Mouse (Mus musculus): ENCODE measurements at regions not wholly inside any gene's neighbourhood (a gene's known extent, or its start where the extent isn't known, plus 50 kb on each side); places are given as distances from the start of the nearest gene placed in this dataset.

DNA sequence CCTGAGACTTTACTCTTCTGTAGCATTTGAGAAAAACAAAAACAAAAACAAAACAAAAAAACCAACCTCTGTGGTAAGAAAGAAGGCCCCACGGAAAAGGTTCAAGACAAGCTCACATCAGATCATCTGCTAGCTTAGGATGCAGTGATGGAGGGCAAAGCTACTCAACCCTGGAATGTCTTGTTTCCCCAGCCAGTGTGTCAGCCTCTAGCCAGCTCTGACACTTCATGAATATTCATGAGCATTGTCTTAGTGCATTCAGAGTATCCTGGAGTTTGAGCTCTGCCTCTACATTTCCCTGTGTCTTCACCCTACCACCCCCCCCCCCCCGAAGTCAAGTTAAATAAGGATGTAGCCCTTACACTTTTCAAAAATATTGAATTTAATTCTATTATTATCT is 66.5 kb upstream of the Sh3bp4 start:
- Histone ChIP-seq H3K27me3 (replicated peaks) (no peaks in the 10 kb centered on the region), H3K9ac (ENCODE audit: insufficient read depth, low read depth) (no peak overlapping the region), H3K4me1 (ENCODE audit: control insufficient read depth in 1 of 2, insufficient read depth in 2 of 2) (no peaks in the 10 kb centered on the region), H3K4me3 (replicated peaks in 1 of 3; ENCODE audit: low read depth in 2 of 3, low read length in 2 of 3, poor library complexity in 1 of 3) (no peak overlapping the region), H3K79me2 (replicated peaks; ENCODE audit: control insufficient read depth, extremely low read depth, insufficient read depth, poor library complexity, severe bottlenecking) (no peaks in the 10 kb centered on the region), H3K4me2 (ENCODE audit: insufficient read depth, low read depth, poor library complexity, severe bottlenecking) (no peak overlapping the region), H3K36me3 (replicated peaks in 1 of 2; ENCODE audit: control insufficient read depth in 1 of 2, insufficient read depth in 1 of 2, low read length in 1 of 2) (no peaks in the 10 kb centered on the region), H3K9me3 (replicated peaks; ENCODE audit: low read length) (peaks cover 79% of the 10 kb centered on the region), H3K27ac (ENCODE audit: insufficient read depth, low read depth) (no peak overlapping the region)
- in situ Hi-C loops (cut with MboI; ENCODE audit: low pct_ligation_motif_present, low pct_unique_long_range_greater_than_20kb, low sequenced_read_pairs): no loop called here
- no peak for DNase-seq (ENCODE audit: extremely low read depth)
- dilution Hi-C loops (cut with MboI; ENCODE audit: extremely low pct_ligation_motif_present, extremely low pct_unique_long_range_greater_than_20kb, low sequenced_read_pairs): no loop called here
- TF ChIP-seq JUN (IDR thresholded peaks at IDR 0.05; ENCODE audit: insufficient read depth, low read depth, low read length): no peak
- no peak for TF ChIP-seq RCOR1 (conservative IDR thresholded peaks at IDR 0.05; ENCODE audit: low read depth, low read length)
- TF ChIP-seq PAX5 (IDR thresholded peaks at IDR 0.05; ENCODE audit: low read length): no peak
- TF ChIP-seq E2F4 (IDR thresholded peaks at IDR 0.05; ENCODE audit: insufficient replicate concordance, low read depth, low read length): no peak
- TF ChIP-seq CTCF (conservative IDR thresholded peaks at IDR 0.05 in 1 of 2, IDR thresholded peaks at IDR 0.05 in 1 of 2; ENCODE audit: low read depth in 2 of 2, low read length in 2 of 2): no peak
- TF ChIP-seq KAT2A (IDR thresholded peaks at IDR 0.05; ENCODE audit: insufficient replicate concordance, low read length): no peak
- no peak for TF ChIP-seq MAZ (IDR thresholded peaks at IDR 0.05; ENCODE audit: low read depth, low read length)
- no peak for TF ChIP-seq MAX (IDR thresholded peaks at IDR 0.05; ENCODE audit: low read length)
- no peak for TF ChIP-seq CHD2 (IDR thresholded peaks at IDR 0.05; ENCODE audit: low read length)
- no peak for TF ChIP-seq USF2 (conservative IDR thresholded peaks at IDR 0.05; ENCODE audit: low read depth, low read length)
- no peak for TF ChIP-seq ELF1 (IDR thresholded peaks at IDR 0.05; ENCODE audit: low read depth, low read length)
- no peak for TF ChIP-seq ZKSCAN1 (IDR thresholded peaks at IDR 0.05; ENCODE audit: borderline replicate concordance, low read depth, low read length)
- no peak for TF ChIP-seq RAD21 (IDR thresholded peaks at IDR 0.05; ENCODE audit: low read depth, low read length)
- TF ChIP-seq MEF2A (IDR thresholded peaks at IDR 0.05; ENCODE audit: borderline replicate concordance, low read depth, low read length): no peak
- no peak for TF ChIP-seq SIN3A (IDR thresholded peaks at IDR 0.05; ENCODE audit: low read length)
- TF ChIP-seq MYC (IDR thresholded peaks at IDR 0.05; ENCODE audit: low read depth, low read length): no peak
- no peak for TF ChIP-seq TBP (conservative IDR thresholded peaks at IDR 0.05; ENCODE audit: low read depth, low read length)
- no peak for TF ChIP-seq HCFC1 (IDR thresholded peaks at IDR 0.05; ENCODE audit: low read depth, low read length)
- no peak for TF ChIP-seq IRF4 (IDR thresholded peaks at IDR 0.05; ENCODE audit: low read depth, low read length)

DNA sequence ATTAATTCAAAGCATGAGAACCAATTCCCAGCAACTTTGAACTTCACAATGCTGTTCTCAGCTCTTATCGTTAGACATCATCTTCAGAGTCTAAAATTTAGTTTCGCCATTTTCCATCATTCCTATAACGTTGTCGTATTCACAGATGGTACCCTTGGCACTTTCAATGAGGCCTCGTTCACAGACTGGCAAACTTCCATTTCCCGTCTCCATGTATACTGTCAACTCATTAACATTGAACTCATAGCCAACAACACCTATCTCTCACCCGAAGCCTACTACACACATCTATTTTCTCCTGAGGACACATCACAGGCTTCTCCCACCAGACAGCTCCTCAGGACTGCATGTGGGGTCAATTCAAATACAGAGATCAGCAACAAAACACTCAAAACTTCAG is 62.7 kb upstream of the Sh3bp4 start:
- in situ Hi-C loops (cut with MboI; ENCODE audit: low pct_ligation_motif_present, low pct_unique_long_range_greater_than_20kb, low sequenced_read_pairs) (no loop called here), dilution Hi-C loops (cut with MboI; ENCODE audit: extremely low pct_ligation_motif_present, extremely low pct_unique_long_range_greater_than_20kb, low sequenced_read_pairs) (no loop called here)

More for the DNA sequence above, 62.7 kb upstream of the Sh3bp4 start:
- no peak overlapping the region for H3K27ac ChIP-seq (ENCODE audit: insufficient read depth, low read depth)
- H3K9me3 ChIP-seq (replicated peaks; ENCODE audit: low read length): peaks cover 78% of the 10 kb centered on the region
- H3K79me2 ChIP-seq (replicated peaks; ENCODE audit: control insufficient read depth, extremely low read depth, insufficient read depth, poor library complexity, severe bottlenecking): no peaks in the 10 kb centered on the region
- H3K27me3 ChIP-seq (replicated peaks): no peaks in the 10 kb centered on the region
- H3K4me1 ChIP-seq (ENCODE audit: control insufficient read depth in 1 of 2, insufficient read depth in 2 of 2): no peaks in the 10 kb centered on the region
- H3K9ac ChIP-seq (ENCODE audit: insufficient read depth, low read depth): no peak overlapping the region
- H3K4me2 ChIP-seq (ENCODE audit: insufficient read depth, low read depth, poor library complexity, severe bottlenecking): no peak overlapping the region
- no peak overlapping the region for H3K4me3 ChIP-seq (replicated peaks in 1 of 3; ENCODE audit: low read depth in 2 of 3, low read length in 2 of 3, poor library complexity in 1 of 3)
- H3K36me3 ChIP-seq (replicated peaks in 1 of 2; ENCODE audit: control insufficient read depth in 1 of 2, insufficient read depth in 1 of 2, low read length in 1 of 2): no peaks in the 10 kb centered on the region
- no peak for DNase-seq (ENCODE audit: extremely low read depth)
- TF ChIP-seq SMC3 (IDR thresholded peaks at IDR 0.05; ENCODE audit: low read depth, low read length): no peak
